ENCODE assay signal across 23 mouse cellular contexts in the genomic region with DNA sequence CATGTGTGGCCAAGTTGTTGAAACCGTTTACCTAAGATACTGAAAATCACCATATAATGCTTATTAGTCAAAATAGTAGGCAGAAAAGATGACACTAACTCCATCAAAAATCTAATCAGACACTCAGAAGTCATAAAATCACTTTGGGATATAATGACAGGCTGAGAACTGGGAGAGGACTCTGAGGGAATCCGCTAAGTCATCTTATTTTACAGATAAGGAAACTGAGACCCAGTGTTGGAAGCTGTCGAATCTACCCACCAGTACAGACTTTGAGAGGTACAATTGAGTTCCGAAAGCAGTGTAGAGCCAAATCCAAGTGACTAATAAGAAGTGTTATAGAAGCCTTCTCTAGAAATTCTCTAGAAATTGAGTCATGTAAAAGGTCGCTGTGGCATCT.
DNase-seq lines count a peak whose midpoint lies in the region; ATAC-seq and TF ChIP-seq lines count a peak whose summit lies in the region.
"Had no signal": no experiment of that assay in that cellular context is flagged by ENCODE, and none has a peak within 500 bp of the region (broad histone marks: within the 10 kb centered on the region; RNA-seq: fewer than 3 reads in every experiment).

No protein-coding gene starts in this region.

- TF ChIP-seq EP300 in MEL (IDR thresholded peaks at IDR 0.05; ENCODE audit: low read depth in 1 of 2, low read length in 2 of 2) = 0 out of 4 replicates have a peak, but pooled peaks of 1 of the 2 experiments have one; percentile 14

- no peaks in the 10 kb centered on the region for H3K9me3 ChIP-seq in liver, embryonic 13.5 days (replicated peaks)
- no peaks in the 10 kb centered on the region for H3K9me3 ChIP-seq in MEL (replicated peaks; ENCODE audit: insufficient read depth, low read length)
- no peaks in the 10 kb centered on the region for H3K9me3 ChIP-seq in liver, embryonic 15.5 days (replicated peaks)
- no peaks in the 10 kb centered on the region for H3K9me3 ChIP-seq in kidney, embryonic 15.5 days (replicated peaks)
- H3K9me3 ChIP-seq: embryonic facial prominence, embryonic 10.5 days; embryonic facial prominence, embryonic 13.5 days; forebrain, embryonic 10.5 days; forebrain, embryonic 13.5 days; G1E; heart, embryonic 10.5 days; heart, embryonic 13.5 days had no signal

- TF ChIP-seq POLR2A in MEL (IDR thresholded peaks at IDR 0.05; ENCODE audit: control insufficient read depth in 1 of 2, insufficient read depth in 1 of 2, low read depth in 1 of 2, low read length in 2 of 2, poor library complexity in 1 of 2) = no peak

- no peak overlapping the region for H3K4me3 ChIP-seq in liver, embryonic 13.5 days (replicated peaks)
- no peak overlapping the region for H3K4me3 ChIP-seq in MEL (ENCODE audit: control insufficient read depth in 1 of 2, insufficient read depth in 1 of 2, low read depth in 2 of 2, low read length in 2 of 2)
- no peak overlapping the region for H3K4me3 ChIP-seq in liver, embryonic 15.5 days (replicated peaks)
- H3K4me3 ChIP-seq in kidney, embryonic 15.5 days (replicated peaks) = no peak overlapping the region
- H3K4me3 ChIP-seq: embryonic facial prominence, embryonic 10.5 days; embryonic facial prominence, embryonic 13.5 days; erythroblast, embryonic 14.5 days; forebrain, embryonic 10.5 days; forebrain, embryonic 13.5 days; heart, adult 2 months; heart, embryonic 10.5 days; heart, embryonic 13.5 days had no signal

- peak overlapping the region; percentile 68 for H3K27ac ChIP-seq in liver, embryonic 13.5 days
- no peak overlapping the region for H3K27ac ChIP-seq in MEL (ENCODE audit: control insufficient read depth, low read depth, low read length)
- peak overlapping the region; percentile 73 for H3K27ac ChIP-seq in liver, embryonic 15.5 days (replicated peaks)
- H3K27ac ChIP-seq in kidney, embryonic 15.5 days = no peak overlapping the region
- H3K27ac ChIP-seq: embryonic facial prominence, embryonic 10.5 days; embryonic facial prominence, embryonic 13.5 days; forebrain, embryonic 13.5 days; heart, adult 2 months; heart, embryonic 10.5 days; heart, embryonic 13.5 days; hindbrain, embryonic 14.5 days; hindbrain, postnatal 0 days had no signal

- H3K27me3 ChIP-seq in liver, embryonic 13.5 days = peaks cover 9% of the 10 kb centered on the region; the same call in 1 of the 2 replicates
- H3K27me3 ChIP-seq in MEL (ENCODE audit: control insufficient read depth in 1 of 2, insufficient read depth in 2 of 2, low read length in 2 of 2) = no peaks in the 10 kb centered on the region
- H3K27me3 ChIP-seq in liver, embryonic 15.5 days = no peaks in the 10 kb centered on the region
- peaks cover 22% of the 10 kb centered on the region; the same call in 1 of the 2 replicates for H3K27me3 ChIP-seq in kidney, embryonic 15.5 days
- H3K27me3 ChIP-seq: CH12.LX; forebrain, embryonic 13.5 days; heart, embryonic 13.5 days had no signal

- H3K79me2 ChIP-seq in MEL (ENCODE audit: control insufficient read depth, insufficient read depth, low read length, poor library complexity) = no peaks in the 10 kb centered on the region

- no peak for TF ChIP-seq RAD21 in MEL (IDR thresholded peaks at IDR 0.05; ENCODE audit: low read depth, low read length)

- 63% methylated on average over 5 of the region's 5 CpGs for WGBS in liver, embryonic 13.5 days (ENCODE audit: insufficient replicate concordance)
- 60% methylated on average over 5 of the region's 5 CpGs for WGBS in liver, embryonic 15.5 days (ENCODE audit: insufficient replicate concordance)
- WGBS in kidney, embryonic 15.5 days = 86% methylated on average over 5 of the region's 5 CpGs

- H3K9ac ChIP-seq in liver, embryonic 13.5 days = no peak overlapping the region
- H3K9ac ChIP-seq in MEL (ENCODE audit: control insufficient read depth, low read depth, low read length, poor library complexity, severe bottlenecking) = no peak overlapping the region
- no peak overlapping the region for H3K9ac ChIP-seq in liver, embryonic 15.5 days
- no peak overlapping the region for H3K9ac ChIP-seq in kidney, embryonic 15.5 days
- H3K9ac ChIP-seq: embryonic facial prominence, embryonic 13.5 days; forebrain, embryonic 13.5 days; heart, embryonic 13.5 days; hindbrain, embryonic 14.5 days had no signal

- ATAC-seq in liver, embryonic 13.5 days (ENCODE audit: low read depth) = peak; percentile 59; the same call in 1 of the 2 replicates
- peak; percentile 60 for ATAC-seq in liver, embryonic 15.5 days (ENCODE audit: insufficient read depth)
- no peak for ATAC-seq in kidney, embryonic 15.5 days (replicated peaks; ENCODE audit: low FRiP score)
- ATAC-seq: forebrain, embryonic 16.5 days; hindbrain, postnatal 0 days had no signal

- TF ChIP-seq CTCF in MEL (IDR thresholded peaks at IDR 0.05 in 2 of 3, conservative IDR thresholded peaks at IDR 0.05 in 1 of 3; ENCODE audit: control insufficient read depth in 1 of 3, insufficient read depth in 1 of 3, low read depth in 2 of 3, low read length in 3 of 3, poor library complexity in 1 of 3, severe bottlenecking in 1 of 3) = no peak

- no peak for DNase-seq in liver, embryonic 13.5 days
- DNase-seq in liver (no peak), MEL (ENCODE audit: low read depth, low spot score) (peak; percentile 24)
- no peak for DNase-seq in left cerebral cortex, postnatal 10 days (ENCODE audit: extremely low spot score in 1 of 2, low spot score in 2 of 2)
- DNase-seq: B cell, adult 2 months; cerebellum, adult 11-12 months; cerebellum, adult 8-10 months; cerebellum, postnatal 36 days had no signal

- H3K36me3 ChIP-seq in liver, embryonic 13.5 days = no peaks in the 10 kb centered on the region
- H3K36me3 ChIP-seq in MEL (ENCODE audit: control insufficient read depth in 1 of 2, insufficient read depth in 2 of 2, low read length in 2 of 2) = peaks cover 0 to 39% of the 10 kb centered on the region in 2 experiments; a peak in 2 of 4 replicates
- no peaks in the 10 kb centered on the region for H3K36me3 ChIP-seq in liver, embryonic 15.5 days (replicated peaks)
- no peaks in the 10 kb centered on the region for H3K36me3 ChIP-seq in kidney, embryonic 15.5 days
- H3K36me3 ChIP-seq: embryonic facial prominence, embryonic 10.5 days; embryonic facial prominence, embryonic 13.5 days; forebrain, embryonic 10.5 days; G1E; heart, embryonic 10.5 days; heart, embryonic 13.5 days had no signal

- H3K4me2 ChIP-seq in liver, embryonic 13.5 days = no peak overlapping the region
- no peak overlapping the region for H3K4me2 ChIP-seq in liver, embryonic 15.5 days
- H3K4me2 ChIP-seq in kidney, embryonic 15.5 days = no peak overlapping the region
- H3K4me2 ChIP-seq: embryonic facial prominence, embryonic 13.5 days; forebrain, embryonic 13.5 days; heart, embryonic 13.5 days; hindbrain, embryonic 14.5 days had no signal

- peaks cover 39% of the 10 kb centered on the region for H3K4me1 ChIP-seq in liver, embryonic 13.5 days (replicated peaks)
- H3K4me1 ChIP-seq in MEL (ENCODE audit: control insufficient read depth in 1 of 2, insufficient read depth in 2 of 2, low read length in 2 of 2) = peaks cover 20 to 26% of the 10 kb centered on the region in 2 experiments
- H3K4me1 ChIP-seq in liver, embryonic 15.5 days (replicated peaks) = peaks cover 34% of the 10 kb centered on the region
- no peaks in the 10 kb centered on the region for H3K4me1 ChIP-seq in kidney, embryonic 15.5 days
- H3K4me1 ChIP-seq: embryonic facial prominence, embryonic 13.5 days; heart, embryonic 10.5 days had no signal

- intact Hi-C loops in left cerebral cortex, postnatal 10 days (cut with DNase I) = no loop called here

TF ChIP-seq in MEL, 35 proteins besides CTCF, POLR2A, EP300 and RAD21:
- TF ChIP-seq GATA1 (IDR thresholded peaks at IDR 0.05; ENCODE audit: low read depth, low read length) (0 out of 2 replicates have a peak, but pooled peaks have one; percentile 7), NELFE (IDR thresholded peaks at IDR 0.05; ENCODE audit: low read depth, low read length) (no peak), ZKSCAN1 (IDR thresholded peaks at IDR 0.05; ENCODE audit: low read depth, low read length) (no peak), MXI1 (IDR thresholded peaks at IDR 0.05; ENCODE audit: low read depth, low read length) (no peak)

Comparison
In these comparisons a context has a peak if more than half of its experiments do, and no peak if none do; other contexts are left out.
1. H3K27ac ChIP-seq: peak in liver, embryonic 13.5 days (single experiment) and liver, embryonic 15.5 days (single experiment); none in MEL (single experiment) and kidney, embryonic 15.5 days (single experiment).